Mouse (Mus musculus): Measurements from ENCODE around the gene Rpl9-ps1.

- TF ChIP-seq POLR2A (IDR thresholded peaks at IDR 0.05; ENCODE audit: insufficient read depth, low read length) (no peak), CTCF (IDR thresholded peaks at IDR 0.05; ENCODE audit: low read depth, low read length) (no peak), EP300 (IDR thresholded peaks at IDR 0.05; ENCODE audit: insufficient read depth, low read depth, low read length) (no peak)
Measured at GRCm38 (mm10) chr11:83671743-83672142, 26.3 kb upstream of the Rpl9-ps1 start.
